Mouse (Mus musculus): ENCODE measurements around the gene Hba-a2. TPM values are rescaled to one million over a fixed set of nuclear protein-coding genes. Genes with fewer than 3 reads are reported as not detected.

Hba-a2 gene
- total and polyA plus RNA-seq, 2 experiments from 2014 or later: 1,214 to 2,070 TPM

DNA sequence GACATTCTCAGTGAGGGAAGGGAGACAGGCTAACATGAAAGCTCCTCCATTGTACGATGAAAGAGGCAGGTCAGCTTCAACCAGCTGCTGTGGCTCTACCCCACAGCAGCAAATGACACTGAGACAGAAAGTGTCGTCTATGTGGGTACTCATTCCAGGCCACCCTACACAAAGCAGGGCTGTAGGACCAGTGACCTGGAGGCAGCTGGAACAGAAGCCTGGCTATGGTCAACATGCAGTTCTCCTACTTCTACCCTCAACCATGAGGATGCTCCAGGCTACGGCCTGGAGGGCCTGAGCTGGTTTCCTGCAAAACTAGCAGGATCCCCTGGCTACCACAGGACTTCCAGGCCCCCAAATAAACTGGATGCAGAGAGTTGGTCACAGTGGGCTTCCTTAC, 39.7 kb upstream of the Hba-a2 start:
- Histone ChIP-seq H3K4me1 (ENCODE audit: insufficient read depth, low read length) (no peaks in the 10 kb centered on the region), H3K4me3 (ENCODE audit: low read depth, low read length) (no peak overlapping the region)
- ATAC-seq (ENCODE audit: low FRiP score): no peak

DNA sequence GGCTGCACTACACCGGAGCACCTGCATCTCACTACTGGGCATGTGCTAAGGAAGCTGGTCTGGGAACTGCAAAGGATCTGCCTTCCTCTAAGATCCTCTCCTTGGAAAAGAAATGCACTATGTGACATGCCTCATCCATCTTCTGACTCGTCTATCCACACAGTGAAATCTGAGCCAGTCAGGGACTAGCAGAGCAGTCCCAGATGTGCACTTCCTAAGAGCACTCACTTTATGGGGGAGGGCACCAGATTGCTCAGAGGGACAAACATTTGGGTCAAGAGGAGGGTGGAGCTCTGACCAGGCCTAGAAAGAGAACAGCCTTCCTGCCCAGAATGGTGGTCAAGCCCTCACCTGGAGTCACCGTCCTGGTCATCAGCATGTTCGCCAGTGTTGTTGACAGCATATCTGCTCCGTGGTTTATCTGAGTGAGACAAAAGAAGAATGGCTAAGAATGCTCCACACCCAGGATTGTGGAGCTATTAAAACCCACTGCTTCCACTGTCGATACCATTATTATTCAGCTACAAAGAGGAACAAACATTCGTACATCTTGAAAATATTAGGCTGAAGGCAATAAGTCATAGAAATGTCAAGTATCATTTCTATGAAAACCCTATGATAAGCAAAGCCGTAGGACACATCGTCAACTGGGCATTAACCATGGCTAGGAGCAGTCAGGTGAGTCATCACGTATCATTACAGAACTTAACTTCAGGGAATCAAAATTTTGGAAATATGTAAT, 33.4 kb upstream of the Hba-a2 start:
- no peak overlapping the region for H3K4me2 ChIP-seq (ENCODE audit: low read depth, low read length, poor library complexity, severe bottlenecking)
- DNase-seq (ENCODE audit: low spot score): no peak
- H3K27me3 ChIP-seq (ENCODE audit: insufficient read depth, low read length): no peaks in the 10 kb centered on the region
- ATAC-seq (ENCODE audit: low FRiP score): no peak
- H3K9me3 ChIP-seq (ENCODE audit: low read length): no peaks in the 10 kb centered on the region
- H3K36me3 ChIP-seq (ENCODE audit: insufficient read depth, low read length): peaks cover 17% of the 10 kb centered on the region
- H3K27ac ChIP-seq (ENCODE audit: low read depth, low read length): no peak overlapping the region
- WGBS: 94% methylated on average over 10 of the region's 10 CpGs
- no peak overlapping the region for H3K9ac ChIP-seq (replicated peaks; ENCODE audit: low read length, poor library complexity, severe bottlenecking)
- no peak for TF ChIP-seq CTCF (IDR thresholded peaks at IDR 0.05)
- H3K4me1 ChIP-seq (ENCODE audit: insufficient read depth, low read length): no peaks in the 10 kb centered on the region
- H3K4me3 ChIP-seq (ENCODE audit: low read depth, low read length): no peak overlapping the region

More for the DNA sequence above, 39.7 kb upstream of the Hba-a2 start:
- Histone ChIP-seq H3K27me3 (ENCODE audit: insufficient read depth, low read length) (no peaks in the 10 kb centered on the region), H3K9me3 (ENCODE audit: low read length) (no peaks in the 10 kb centered on the region), H3K27ac (ENCODE audit: low read depth, low read length) (no peak overlapping the region), H3K4me2 (ENCODE audit: low read depth, low read length, poor library complexity, severe bottlenecking) (no peak overlapping the region), H3K9ac (replicated peaks; ENCODE audit: low read length, poor library complexity, severe bottlenecking) (no peak overlapping the region), H3K36me3 (ENCODE audit: insufficient read depth, low read length) (peaks cover 10% of the 10 kb centered on the region)
- TF ChIP-seq CTCF (IDR thresholded peaks at IDR 0.05): no peak
- WGBS: 95% methylated on average over 3 of the region's 3 CpGs
- no peak for DNase-seq (ENCODE audit: low spot score)

DNA sequence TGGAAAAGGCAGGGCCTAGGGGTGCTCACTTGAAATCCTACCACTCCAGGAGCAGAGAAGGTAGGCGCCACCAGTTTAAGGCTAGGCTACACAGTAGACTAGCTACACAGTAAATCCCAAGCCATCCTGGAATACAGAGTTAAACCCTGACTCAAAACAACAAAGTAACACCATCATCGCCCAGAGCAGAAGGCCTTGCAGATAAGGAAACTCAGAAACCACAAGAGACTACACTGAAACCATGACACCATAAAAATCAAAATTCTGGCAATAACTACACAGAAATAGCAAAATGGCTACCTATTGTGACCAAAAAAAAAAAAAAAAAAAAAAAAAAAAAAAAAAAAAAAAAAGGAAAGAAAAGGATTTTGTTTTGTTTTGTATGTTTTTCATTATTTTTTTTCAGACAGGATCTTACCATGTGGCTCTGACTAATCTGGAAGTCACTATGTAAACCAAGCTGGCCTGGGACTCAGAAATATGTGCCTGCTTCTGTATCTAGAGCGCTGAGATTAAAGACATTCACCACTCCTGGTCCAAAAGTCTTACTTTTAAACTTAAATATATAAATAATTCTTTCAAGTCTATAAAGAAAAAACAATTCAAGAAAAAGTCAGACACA, 31.1 kb upstream of the Hba-a2 start:
- ATAC-seq (ENCODE audit: low FRiP score): no peak
- Histone ChIP-seq H3K4me3 (ENCODE audit: low read depth, low read length) (no peak overlapping the region), H3K9me3 (ENCODE audit: low read length) (no peaks in the 10 kb centered on the region), H3K36me3 (ENCODE audit: insufficient read depth, low read length) (peaks cover 14% of the 10 kb centered on the region), H3K27ac (ENCODE audit: low read depth, low read length) (no peak overlapping the region), H3K27me3 (ENCODE audit: insufficient read depth, low read length) (no peaks in the 10 kb centered on the region), H3K4me1 (ENCODE audit: insufficient read depth, low read length) (no peaks in the 10 kb centered on the region), H3K9ac (replicated peaks; ENCODE audit: low read length, poor library complexity, severe bottlenecking) (no peak overlapping the region), H3K4me2 (ENCODE audit: low read depth, low read length, poor library complexity, severe bottlenecking) (no peak overlapping the region)
- 94% methylated on average over 3 of the region's 3 CpGs for WGBS
- no peak for TF ChIP-seq CTCF (IDR thresholded peaks at IDR 0.05)
- DNase-seq (ENCODE audit: low spot score): no peak

DNA sequence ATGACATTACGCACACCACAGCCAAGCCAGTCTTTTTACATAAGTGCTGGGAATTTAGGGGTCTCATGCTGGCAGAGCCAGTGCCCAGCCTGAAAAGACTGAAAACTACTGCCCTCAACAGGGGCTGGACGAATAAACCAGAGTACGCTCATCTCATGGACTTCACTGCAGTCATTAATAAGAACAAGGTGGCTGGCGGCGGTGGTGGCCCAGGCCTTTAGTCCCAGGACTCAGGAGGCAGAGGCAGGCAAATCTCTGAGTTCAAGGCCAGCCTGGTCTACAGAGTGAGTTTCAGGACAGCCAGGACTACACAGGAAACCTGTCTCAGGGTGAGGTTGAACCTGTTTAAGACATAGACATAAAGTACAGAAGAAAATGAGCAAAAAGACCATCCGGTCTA, 30.1 kb upstream of the Hba-a2 start:
- no peak for TF ChIP-seq CTCF (IDR thresholded peaks at IDR 0.05)
- no peak for DNase-seq (ENCODE audit: low spot score)
- no peaks in the 10 kb centered on the region for H3K9me3 ChIP-seq (ENCODE audit: low read length)

DNA sequence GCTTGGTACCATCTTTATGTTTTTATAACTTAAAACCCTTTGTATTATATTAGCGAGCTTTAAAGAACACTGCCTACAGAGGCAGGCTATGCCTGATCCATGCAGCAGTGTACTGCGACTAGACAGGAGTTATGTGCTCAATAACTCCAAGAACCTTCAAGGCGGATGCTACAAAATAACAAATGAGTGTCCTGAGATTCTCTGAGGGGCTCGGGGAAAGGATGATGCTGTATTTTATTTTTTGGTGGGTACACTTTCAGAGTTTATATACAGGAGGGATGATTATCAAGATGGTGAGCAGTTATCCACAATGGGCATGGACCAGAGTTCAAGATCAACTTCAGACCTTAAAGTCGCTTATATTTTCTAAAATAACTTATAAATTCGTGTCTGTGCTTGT, 29.5 kb upstream of the Hba-a2 start:
- H3K4me2 ChIP-seq (ENCODE audit: low read depth, low read length, poor library complexity, severe bottlenecking): peak overlapping the region; percentile 58
- H3K36me3 ChIP-seq (ENCODE audit: insufficient read depth, low read length): peaks cover 7% of the 10 kb centered on the region
- 0 out of 2 replicates have a peak, but pooled peaks have one; percentile 1 for ATAC-seq (ENCODE audit: low FRiP score)
- no peaks in the 10 kb centered on the region for H3K27me3 ChIP-seq (ENCODE audit: insufficient read depth, low read length)
- no peaks in the 10 kb centered on the region for H3K4me1 ChIP-seq (ENCODE audit: insufficient read depth, low read length)
- peak overlapping the region; percentile 92 for H3K9ac ChIP-seq (replicated peaks; ENCODE audit: low read length, poor library complexity, severe bottlenecking)
- H3K9me3 ChIP-seq (ENCODE audit: low read length): no peaks in the 10 kb centered on the region
- WGBS: 27% methylated on average over 6 of the region's 6 CpGs
- peak overlapping the region; percentile 92 for H3K27ac ChIP-seq (ENCODE audit: low read depth, low read length)
- TF ChIP-seq CTCF (IDR thresholded peaks at IDR 0.05): no peak
- DNase-seq (ENCODE audit: low spot score): no peak
- H3K4me3 ChIP-seq (ENCODE audit: low read depth, low read length): peak overlapping the region; percentile 61

More for the DNA sequence above, 30.1 kb upstream of the Hba-a2 start:
- 91% methylated on average over 6 of the region's 6 CpGs for WGBS
- H3K4me1 ChIP-seq (ENCODE audit: insufficient read depth, low read length): no peaks in the 10 kb centered on the region
- H3K4me2 ChIP-seq (ENCODE audit: low read depth, low read length, poor library complexity, severe bottlenecking): no peak overlapping the region
- no peaks in the 10 kb centered on the region for H3K27me3 ChIP-seq (ENCODE audit: insufficient read depth, low read length)
- H3K36me3 ChIP-seq (ENCODE audit: insufficient read depth, low read length): peaks cover 7% of the 10 kb centered on the region
- H3K4me3 ChIP-seq (ENCODE audit: low read depth, low read length): no peak overlapping the region
- H3K27ac ChIP-seq (ENCODE audit: low read depth, low read length): no peak overlapping the region
- H3K9ac ChIP-seq (replicated peaks; ENCODE audit: low read length, poor library complexity, severe bottlenecking): no peak overlapping the region
- ATAC-seq (ENCODE audit: low FRiP score): no peak

All from midbrain, postnatal 0 days (tissue).